Mouse (Mus musculus): ENCODE data around the gene A030003K21Rik. TPM values are rescaled to one million over a fixed set of nuclear protein-coding genes. Genes with fewer than 3 reads are reported as not detected.
"Not testable (repeated sequence)": the region's sequence is repeated elsewhere in the genome, so short reads cannot be mapped to it uniquely, and the experiment has no call there.

Gene A030003K21Rik
- polyA plus RNA-seq (2014; fragmentation: Nextera tagmentation; extraction: Ambion mirVana), result not detected in 2 replicates

GRCm38 (mm10) chr1:82943295-82943694, at the start of gene A030003K21Rik:
TSS of gene A030003K21Rik (minus strand) at chr1:82943388.
- not testable (repeated sequence) for H3K9me3 ChIP-seq (ENCODE audit: control insufficient read depth, low read length); ATAC-seq (ENCODE audit: low FRiP score); H3K27ac ChIP-seq; DNase-seq (ENCODE audit: low spot score); H3K9ac ChIP-seq; H3K36me3 ChIP-seq (replicated peaks; ENCODE audit: control insufficient read depth, insufficient read depth); H3K4me3 ChIP-seq (replicated peaks; ENCODE audit: low read length); H3K4me2 ChIP-seq (replicated peaks); H3K4me1 ChIP-seq (replicated peaks; ENCODE audit: control insufficient read depth, insufficient read depth, low read length); H3K27me3 ChIP-seq (ENCODE audit: control insufficient read depth, insufficient read depth, low read length)
- WGBS, result no CpG with 5 or more reads among the region's 6 CpGs

- Histone ChIP-seq H3K9ac (no peak overlapping the region), H3K36me3 (replicated peaks; ENCODE audit: control insufficient read depth, insufficient read depth) (no peaks in the 10 kb centered on the region), H3K4me3 (replicated peaks; ENCODE audit: low read length) (no peak overlapping the region), H3K27ac (no peak overlapping the region), H3K9me3 (ENCODE audit: control insufficient read depth, low read length) (no peaks in the 10 kb centered on the region), H3K4me2 (replicated peaks) (no peak overlapping the region), H3K4me1 (replicated peaks; ENCODE audit: control insufficient read depth, insufficient read depth, low read length) (no peaks in the 10 kb centered on the region), H3K27me3 (ENCODE audit: control insufficient read depth, insufficient read depth, low read length) (no peaks in the 10 kb centered on the region)
- DNase-seq (ENCODE audit: low spot score) (no peak), ATAC-seq (ENCODE audit: low FRiP score) (no peak)
- WGBS, result 91% methylated on average over 6 of the region's 6 CpGs
Measured at GRCm38 (mm10) chr1:82992093-82992492, 48.9 kb upstream of the A030003K21Rik start.

GRCm38 (mm10) chr1:82991596-82991995, 48.4 kb upstream of the A030003K21Rik start:
- Histone ChIP-seq H3K27ac (no peak overlapping the region), H3K4me1 (replicated peaks; ENCODE audit: control insufficient read depth, insufficient read depth, low read length) (no peaks in the 10 kb centered on the region), H3K27me3 (ENCODE audit: control insufficient read depth, insufficient read depth, low read length) (no peaks in the 10 kb centered on the region), H3K9me3 (ENCODE audit: control insufficient read depth, low read length) (no peaks in the 10 kb centered on the region), H3K4me2 (replicated peaks) (no peak overlapping the region), H3K4me3 (replicated peaks; ENCODE audit: low read length) (no peak overlapping the region), H3K9ac (no peak overlapping the region), H3K36me3 (replicated peaks; ENCODE audit: control insufficient read depth, insufficient read depth) (no peaks in the 10 kb centered on the region)
- ATAC-seq (ENCODE audit: low FRiP score) (no peak), DNase-seq (ENCODE audit: low spot score) (no peak)
- 77% methylated on average over 3 of the region's 3 CpGs for WGBS

GRCm38 (mm10) chr1:82991062-82991461, 47.9 kb upstream of the A030003K21Rik start:
- ATAC-seq (ENCODE audit: low FRiP score) (no peak), DNase-seq (ENCODE audit: low spot score) (no peak)
- Histone ChIP-seq H3K9ac (no peak overlapping the region), H3K4me3 (replicated peaks; ENCODE audit: low read length) (no peak overlapping the region), H3K36me3 (replicated peaks; ENCODE audit: control insufficient read depth, insufficient read depth) (no peaks in the 10 kb centered on the region), H3K9me3 (ENCODE audit: control insufficient read depth, low read length) (no peaks in the 10 kb centered on the region), H3K4me2 (replicated peaks) (no peak overlapping the region), H3K27me3 (ENCODE audit: control insufficient read depth, insufficient read depth, low read length) (no peaks in the 10 kb centered on the region), H3K27ac (no peak overlapping the region), H3K4me1 (replicated peaks; ENCODE audit: control insufficient read depth, insufficient read depth, low read length) (no peaks in the 10 kb centered on the region)
- 78% methylated on average over 4 of the region's 4 CpGs for WGBS

- H3K4me1 ChIP-seq (replicated peaks; ENCODE audit: control insufficient read depth, insufficient read depth, low read length), result no peaks in the 10 kb centered on the region
- 38% methylated on average over 4 of the region's 4 CpGs for WGBS
- H3K9ac ChIP-seq, result no peak overlapping the region
- 0 out of 2 replicates have a peak, but pooled peaks cover 8% of the 10 kb centered on the region for H3K9me3 ChIP-seq (ENCODE audit: control insufficient read depth, low read length)
- ATAC-seq (ENCODE audit: low FRiP score), result no peak; the same call in 1 of the 2 replicates
- peak; percentile 94 for DNase-seq (ENCODE audit: low spot score)
- H3K27me3 ChIP-seq (ENCODE audit: control insufficient read depth, insufficient read depth, low read length), result no peaks in the 10 kb centered on the region
- no peak overlapping the region for H3K27ac ChIP-seq
- H3K36me3 ChIP-seq (replicated peaks; ENCODE audit: control insufficient read depth, insufficient read depth), result no peaks in the 10 kb centered on the region
- H3K4me2 ChIP-seq (replicated peaks), result no peak overlapping the region
- no peak overlapping the region for H3K4me3 ChIP-seq (replicated peaks; ENCODE audit: low read length)
Measured at GRCm38 (mm10) chr1:82987530-82988198, 44.5 kb upstream of the A030003K21Rik start.

- ATAC-seq (ENCODE audit: low FRiP score), result no peak
- no peak for DNase-seq (ENCODE audit: low spot score)
- 96% methylated on average over 6 of the region's 6 CpGs for WGBS
- no peaks in the 10 kb centered on the region for H3K27me3 ChIP-seq (ENCODE audit: control insufficient read depth, insufficient read depth, low read length)
- H3K4me3 ChIP-seq (replicated peaks; ENCODE audit: low read length), result no peak overlapping the region
- no peaks in the 10 kb centered on the region for H3K4me1 ChIP-seq (replicated peaks; ENCODE audit: control insufficient read depth, insufficient read depth, low read length)
- no peak overlapping the region for H3K9ac ChIP-seq
- H3K27ac ChIP-seq, result no peak overlapping the region
- H3K4me2 ChIP-seq (replicated peaks), result no peak overlapping the region
- H3K36me3 ChIP-seq (replicated peaks; ENCODE audit: control insufficient read depth, insufficient read depth), result no peaks in the 10 kb centered on the region
- 0 out of 2 replicates have a peak, but pooled peaks cover 8% of the 10 kb centered on the region for H3K9me3 ChIP-seq (ENCODE audit: control insufficient read depth, low read length)
Measured at GRCm38 (mm10) chr1:82986738-82987137, 43.5 kb upstream of the A030003K21Rik start.

GRCm38 (mm10) chr1:82977840-82978239, 34.7 kb upstream of the A030003K21Rik start:
- no peaks in the 10 kb centered on the region for H3K27me3 ChIP-seq (ENCODE audit: control insufficient read depth, insufficient read depth, low read length)
- H3K27ac ChIP-seq, result no peak overlapping the region
- ATAC-seq (ENCODE audit: low FRiP score), result no peak

GRCm38 (mm10) chr1:82975750-82976149, 32.6 kb upstream of the A030003K21Rik start:
- no peak overlapping the region for H3K4me3 ChIP-seq (replicated peaks; ENCODE audit: low read length)
- WGBS, result 86% methylated on average over 5 of the region's 5 CpGs
- H3K27ac ChIP-seq, result no peak overlapping the region
- no peaks in the 10 kb centered on the region for H3K27me3 ChIP-seq (ENCODE audit: control insufficient read depth, insufficient read depth, low read length)
- no peak for ATAC-seq (ENCODE audit: low FRiP score)
- H3K36me3 ChIP-seq (replicated peaks; ENCODE audit: control insufficient read depth, insufficient read depth), result no peaks in the 10 kb centered on the region
- DNase-seq (ENCODE audit: low spot score), result no peak
- no peaks in the 10 kb centered on the region for H3K9me3 ChIP-seq (ENCODE audit: control insufficient read depth, low read length)
- no peak overlapping the region for H3K9ac ChIP-seq
- no peaks in the 10 kb centered on the region for H3K4me1 ChIP-seq (replicated peaks; ENCODE audit: control insufficient read depth, insufficient read depth, low read length)
- no peak overlapping the region for H3K4me2 ChIP-seq (replicated peaks)

More at GRCm38 (mm10) chr1:82977840-82978239, 34.7 kb upstream of the A030003K21Rik start:
- Histone ChIP-seq H3K36me3 (replicated peaks; ENCODE audit: control insufficient read depth, insufficient read depth) (no peaks in the 10 kb centered on the region), H3K9me3 (ENCODE audit: control insufficient read depth, low read length) (no peaks in the 10 kb centered on the region), H3K4me2 (replicated peaks) (no peak overlapping the region), H3K4me1 (replicated peaks; ENCODE audit: control insufficient read depth, insufficient read depth, low read length) (no peaks in the 10 kb centered on the region), H3K4me3 (replicated peaks; ENCODE audit: low read length) (no peak overlapping the region), H3K9ac (no peak overlapping the region)
- no peak for DNase-seq (ENCODE audit: low spot score)

GRCm38 (mm10) chr1:82974342-82974741, 31.2 kb upstream of the A030003K21Rik start:
- 93% methylated on average over 9 of the region's 9 CpGs for WGBS
- H3K4me1 ChIP-seq (replicated peaks; ENCODE audit: control insufficient read depth, insufficient read depth, low read length), result no peaks in the 10 kb centered on the region
- H3K9ac ChIP-seq, result no peak overlapping the region

More at GRCm38 (mm10) chr1:82974342-82974741, 31.2 kb upstream of the A030003K21Rik start:
- Histone ChIP-seq H3K27me3 (ENCODE audit: control insufficient read depth, insufficient read depth, low read length) (no peaks in the 10 kb centered on the region), H3K9me3 (ENCODE audit: control insufficient read depth, low read length) (no peaks in the 10 kb centered on the region), H3K4me2 (replicated peaks) (no peak overlapping the region), H3K27ac (no peak overlapping the region), H3K36me3 (replicated peaks; ENCODE audit: control insufficient read depth, insufficient read depth) (no peaks in the 10 kb centered on the region), H3K4me3 (replicated peaks; ENCODE audit: low read length) (no peak overlapping the region)
- DNase-seq (ENCODE audit: low spot score), result no peak
- ATAC-seq (ENCODE audit: low FRiP score), result no peak

Measured in hindbrain, embryonic 14.5 days (tissue).